12 mouse cellular contexts compared by ENCODE assay signal in genomic region chr19:3926279-3926678, GRCm38 (mm10). TPM values are rescaled to one million over a fixed set of nuclear protein-coding genes. Genes with fewer than 3 reads are reported as not detected.
DNase-seq lines count a peak whose midpoint lies in the region; ATAC-seq and TF ChIP-seq lines count a peak whose summit lies in the region.
"Had no signal": no experiment of that assay in that cellular context is flagged by ENCODE, and none has a peak within 500 bp of the region (broad histone marks: within the 10 kb centered on the region; RNA-seq: fewer than 3 reads in every experiment).

No protein-coding gene starts in this region.

- TF ChIP-seq CTCF in cerebellum, adult 2 months (IDR thresholded peaks at IDR 0.05; ENCODE audit: borderline replicate concordance, insufficient read depth, low read depth, low read length) = peak; percentile 7; the same call in 1 of the 2 replicates

- DNase-seq in adrenal gland, adult 2 months = peak; percentile 54
- no peak for DNase-seq in adrenal gland, postnatal 25 days
- peak; percentile 53 to 61 for DNase-seq in kidney, postnatal 4 days
- DNase-seq in kidney, adult 18-20 months = no peak
- peak; percentile 53 to 60 for DNase-seq in cerebellum, adult 2 months
- no peak for DNase-seq in layer of hippocampus, postnatal 25 days (ENCODE audit: extremely low spot score in 1 of 2, low spot score in 1 of 2)
- no peak for DNase-seq in adipocyte (ENCODE audit: low spot score)

- H3K4me3 ChIP-seq in cerebellum, adult 2 months (replicated peaks; ENCODE audit: insufficient read depth, low read depth, low read length) = no peak overlapping the region
- no peak overlapping the region for H3K4me3 ChIP-seq in lung, embryonic 16.5 days (ENCODE audit: low read length)
- H3K4me3 ChIP-seq: erythroblast, embryonic 14.5 days; hindbrain, embryonic 13.5 days; lung, embryonic 15.5 days; stomach, embryonic 15.5 days had no signal

- peak; percentile 32; the same call in 1 of the 2 replicates for ATAC-seq in lung, embryonic 16.5 days (ENCODE audit: low read depth)

- H3K36me3 ChIP-seq in lung, embryonic 16.5 days (ENCODE audit: control insufficient read depth, insufficient read depth, low read length) = no peaks in the 10 kb centered on the region
- H3K36me3 ChIP-seq: hindbrain, embryonic 13.5 days; lung, embryonic 15.5 days; stomach, embryonic 15.5 days had no signal

- H3K4me1 ChIP-seq in cerebellum, adult 2 months (ENCODE audit: control insufficient read depth, insufficient read depth, low read length) = peaks cover 29% of the 10 kb centered on the region
- H3K4me1 ChIP-seq in lung, embryonic 16.5 days (replicated peaks; ENCODE audit: control insufficient read depth, insufficient read depth, low read length) = peaks cover 41% of the 10 kb centered on the region

- no peak overlapping the region for H3K4me2 ChIP-seq in lung, embryonic 16.5 days (ENCODE audit: low read depth, low read length)
- H3K4me2 ChIP-seq: hindbrain, embryonic 13.5 days; lung, embryonic 15.5 days; stomach, embryonic 15.5 days had no signal

- no peak for TF ChIP-seq POLR2A in cerebellum, adult 2 months (IDR thresholded peaks at IDR 0.05; ENCODE audit: borderline replicate concordance, insufficient read depth, low read length)

- H3K27me3 ChIP-seq in cerebellum, adult 2 months (ENCODE audit: control insufficient read depth, insufficient read depth, low read length) = no peaks in the 10 kb centered on the region
- H3K27me3 ChIP-seq in lung, embryonic 16.5 days (ENCODE audit: control insufficient read depth, insufficient read depth, low read depth, low read length) = no peaks in the 10 kb centered on the region
- H3K27me3 ChIP-seq: hindbrain, embryonic 13.5 days; lung, embryonic 15.5 days; stomach, embryonic 15.5 days had no signal

- no peak overlapping the region for H3K9ac ChIP-seq in lung, embryonic 16.5 days (ENCODE audit: low read length)
- H3K9ac ChIP-seq: hindbrain, embryonic 13.5 days; lung, embryonic 15.5 days; stomach, embryonic 15.5 days had no signal

- 0 out of 2 replicates have a peak overlapping the region, but pooled peaks have one; percentile 15 for H3K27ac ChIP-seq in cerebellum, adult 2 months (ENCODE audit: insufficient read depth, low read length)
- H3K27ac ChIP-seq in lung, embryonic 16.5 days (ENCODE audit: low read length) = peak overlapping the region; percentile 23; the same call in 1 of the 2 replicates
- H3K27ac ChIP-seq: hindbrain, embryonic 13.5 days; lung, embryonic 15.5 days; stomach, embryonic 15.5 days had no signal

- H3K9me3 ChIP-seq in lung, embryonic 16.5 days (ENCODE audit: control insufficient read depth, low read length) = no peaks in the 10 kb centered on the region
- H3K9me3 ChIP-seq: hindbrain, embryonic 13.5 days; lung, embryonic 15.5 days; stomach, embryonic 15.5 days had no signal

- 11% methylated on average over 3 of the region's 3 CpGs for WGBS in cerebellum, adult 2 months
- WGBS in lung, embryonic 16.5 days = 35% methylated on average over 3 of the region's 3 CpGs

RNA-seq across cellular contexts. Expression of gene Aldh3b1, which starts 3.3 kb away (rescaled TPM):
- total RNA-seq in adrenal gland, adult 2 months (2021) = 100 to 1,000 TPM in 1 of 2 experiments, 10 to 100 TPM in 1; 26.6 to 136 TPM
- polyA plus RNA-seq in adrenal gland, adult 2 months (2012; rRNA removed) = 115 and 188 TPM in 2 replicates
- 131 and 209 TPM in 2 replicates for total RNA-seq in adrenal gland, postnatal 25 days (2021)
- 7.0 and 8.0 TPM in 2 replicates for polyA plus RNA-seq in cerebellum, adult 2 months (2012; rRNA removed)
- 5.4 and 5.9 TPM in 2 replicates for polyA plus RNA-seq in lung, embryonic 16.5 days (2015; fragmentation: Nextera tagmentation; extraction: Ambion mirVana)
- 1 to 10 TPM; 3.5 to 4.4 TPM for total RNA-seq in layer of hippocampus, postnatal 25 days (2021)
- polyA plus RNA-seq: erythroblast, embryonic 14.5 days had no signal

RNA-seq across cellular contexts. Expression of gene Unc93b1, which starts 8.7 kb away (rescaled TPM):
- 10 to 100 TPM; 48.3 to 59.2 TPM for total RNA-seq in adrenal gland, adult 2 months (2021)
- polyA plus RNA-seq in adrenal gland, adult 2 months (2012; rRNA removed) = 180 and 186 TPM in 2 replicates
- total RNA-seq in adrenal gland, postnatal 25 days (2021) = 46.5 and 69.6 TPM in 2 replicates
- polyA plus RNA-seq in cerebellum, adult 2 months (2012; rRNA removed) = 14.3 and 14.5 TPM in 2 replicates
- 21.7 and 21.9 TPM in 2 replicates for polyA plus RNA-seq in lung, embryonic 16.5 days (2015; fragmentation: Nextera tagmentation; extraction: Ambion mirVana)
- total RNA-seq in layer of hippocampus, postnatal 25 days (2021) = 10 to 100 TPM; 16.7 to 20.6 TPM

RNA-seq across cellular contexts. Expression of gene Ndufs8, which starts 13.7 kb away (rescaled TPM):
- 100 to 1,000 TPM; 376 to 380 TPM for total RNA-seq in adrenal gland, adult 2 months (2021)
- polyA plus RNA-seq in adrenal gland, adult 2 months (2012; rRNA removed) = 391 and 420 TPM in 2 replicates
- 338 and 341 TPM in 2 replicates for total RNA-seq in adrenal gland, postnatal 25 days (2021)
- polyA plus RNA-seq in cerebellum, adult 2 months (2012; rRNA removed) = 363 and 369 TPM in 2 replicates
- polyA plus RNA-seq in lung, embryonic 16.5 days (2015; fragmentation: Nextera tagmentation; extraction: Ambion mirVana) = 285 and 290 TPM in 2 replicates
- 100 to 1,000 TPM; 134 to 151 TPM for total RNA-seq in layer of hippocampus, postnatal 25 days (2021)

RNA-seq across cellular contexts. Expression of gene Tcirg1, which starts 19.3 kb away (rescaled TPM):
- total RNA-seq in adrenal gland, adult 2 months (2021) = 10 to 100 TPM; 63.5 to 84.6 TPM
- polyA plus RNA-seq in adrenal gland, adult 2 months (2012; rRNA removed) = 181 and 204 TPM in 2 replicates
- total RNA-seq in adrenal gland, postnatal 25 days (2021) = 83.9 and 87.0 TPM in 2 replicates
- 29.9 and 32.3 TPM in 2 replicates for polyA plus RNA-seq in cerebellum, adult 2 months (2012; rRNA removed)
- 56.8 and 60.5 TPM in 2 replicates for polyA plus RNA-seq in lung, embryonic 16.5 days (2015; fragmentation: Nextera tagmentation; extraction: Ambion mirVana)
- 10 to 100 TPM; 17.3 to 21.5 TPM for total RNA-seq in layer of hippocampus, postnatal 25 days (2021)

RNA-seq across cellular contexts. Expression of gene Aldh3b3, which starts 32.2 kb away (rescaled TPM):
- total RNA-seq in adrenal gland, adult 2 months (2021) = under 1 TPM; 0.38 to 0.63 TPM
- 0.43 and 0.54 TPM in 2 replicates for polyA plus RNA-seq in adrenal gland, adult 2 months (2012; rRNA removed)
- total RNA-seq in adrenal gland, postnatal 25 days (2021) = 0.48 and 1.3 TPM in 2 replicates
- polyA plus RNA-seq in cerebellum, adult 2 months (2012; rRNA removed) = 0.11 and 0.21 TPM in 2 replicates
- 0.18 and 0.24 TPM in 2 replicates for polyA plus RNA-seq in lung, embryonic 16.5 days (2015; fragmentation: Nextera tagmentation; extraction: Ambion mirVana)
- total RNA-seq in layer of hippocampus, postnatal 25 days (2021) = not detected
- polyA plus RNA-seq: erythroblast, embryonic 14.5 days; hindbrain, embryonic 13.5 days had no signal

Comparison
In these comparisons a context has a peak if more than half of its experiments do, and no peak if none do; other contexts are left out.
1. DNase-seq: peak in adrenal gland, adult 2 months (single experiment), kidney, postnatal 4 days (2 of 2) and cerebellum, adult 2 months (2 of 2); none in adrenal gland, postnatal 25 days (single experiment), kidney, adult 18-20 months (single experiment), layer of hippocampus, postnatal 25 days (0 of 2) and adipocyte (single experiment).
2. RNA of gene Aldh3b1, which starts 3.3 kb away (total RNA-seq): 131 to 209 TPM in adrenal gland, postnatal 25 days and 26.6 to 136 TPM in adrenal gland, adult 2 months; 3.5 to 4.4 TPM in layer of hippocampus, postnatal 25 days; every median in the first group is over 4 times any median in the second.